Comparison of ENCODE assay signal across 8 mouse cellular contexts in the genomic region with DNA sequence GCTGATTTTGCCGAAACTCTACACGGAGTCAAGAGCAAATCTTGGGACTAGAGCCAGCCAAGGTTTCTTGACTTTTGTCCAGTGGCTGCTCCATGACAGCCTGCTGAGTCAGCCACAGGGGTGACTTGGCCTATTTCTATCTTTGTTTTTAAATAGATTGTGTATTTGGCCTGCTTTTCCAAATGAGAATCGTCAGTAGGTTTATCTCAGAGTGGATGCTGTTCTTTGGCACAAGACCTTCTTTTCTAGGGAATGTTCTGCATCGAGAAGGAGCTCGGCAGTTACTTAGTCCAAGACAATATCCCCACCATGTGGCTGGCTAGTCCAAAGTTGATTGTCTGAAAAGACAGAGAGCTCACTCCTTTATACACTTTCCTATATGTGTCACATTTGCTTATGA.
DNase-seq lines count a peak whose midpoint lies in the region; ATAC-seq and TF ChIP-seq lines count a peak whose summit lies in the region.

No protein-coding gene starts in this region.

- no peak for ATAC-seq in midbrain, postnatal 0 days (ENCODE audit: low FRiP score)
- ATAC-seq in midbrain, embryonic 15.5 days (replicated peaks): no peak
- ATAC-seq in heart, embryonic 14.5 days (ENCODE audit: insufficient number of reproducible peaks, insufficient read depth, low FRiP score, low read depth): peak; percentile 47; the same call in 1 of the 2 replicates

- no peaks in the 10 kb centered on the region for H3K36me3 ChIP-seq in midbrain, postnatal 0 days (ENCODE audit: insufficient read depth, low read length)
- no peaks in the 10 kb centered on the region for H3K36me3 ChIP-seq in midbrain, embryonic 15.5 days (replicated peaks)
- no peaks in the 10 kb centered on the region for H3K36me3 ChIP-seq in heart, embryonic 14.5 days (ENCODE audit: control insufficient read depth, insufficient read depth, low read length)

- H3K9me3 ChIP-seq in midbrain, postnatal 0 days (ENCODE audit: low read length): no peaks in the 10 kb centered on the region
- no peaks in the 10 kb centered on the region for H3K9me3 ChIP-seq in midbrain, embryonic 15.5 days
- no peaks in the 10 kb centered on the region for H3K9me3 ChIP-seq in heart, embryonic 14.5 days (ENCODE audit: control insufficient read depth, low read length)

- H3K4me1 ChIP-seq in midbrain, postnatal 0 days (ENCODE audit: insufficient read depth, low read length): no peaks in the 10 kb centered on the region
- H3K4me1 ChIP-seq in midbrain, embryonic 15.5 days: no peaks in the 10 kb centered on the region
- H3K4me1 ChIP-seq in heart, embryonic 14.5 days (ENCODE audit: control insufficient read depth in 2 of 2, insufficient read depth in 2 of 2, low read length in 2 of 2): peaks cover 3% of the 10 kb centered on the region in 2 experiments; a peak in 1 of 4 replicates

- no peak overlapping the region for H3K9ac ChIP-seq in midbrain, postnatal 0 days (replicated peaks; ENCODE audit: low read length, poor library complexity, severe bottlenecking)
- no peak overlapping the region for H3K9ac ChIP-seq in midbrain, embryonic 15.5 days
- no peak overlapping the region for H3K9ac ChIP-seq in heart, embryonic 14.5 days (ENCODE audit: low read length)

- 66% methylated on average over 5 of the region's 5 CpGs for WGBS in midbrain, postnatal 0 days
- 68% methylated on average over 5 of the region's 5 CpGs for WGBS in midbrain, embryonic 15.5 days
- WGBS in heart, embryonic 14.5 days: 29% methylated on average over 5 of the region's 5 CpGs

- peak; percentile 28 to 82 for DNase-seq in adrenal gland, adult (ENCODE audit: inconsistent age in 2 of 2, low spot score in 1 of 2)
- DNase-seq in adrenal gland, postnatal 4 days (ENCODE audit: low spot score in 2 of 2): no peak
- peak; percentile 68 for DNase-seq in midbrain, postnatal 0 days (ENCODE audit: low spot score)
- peak; percentile 20 to 41 for DNase-seq in lung, adult 18-20 months
- DNase-seq in gastrocnemius, adult 18-20 months (ENCODE audit: low spot score): no peak
- no peak for DNase-seq in B cell, adult 2 months

- no peak overlapping the region for H3K27ac ChIP-seq in midbrain, postnatal 0 days (ENCODE audit: low read depth, low read length)
- H3K27ac ChIP-seq in midbrain, embryonic 15.5 days: no peak overlapping the region
- H3K27ac ChIP-seq in heart, embryonic 14.5 days (replicated peaks in 1 of 2; ENCODE audit: control insufficient read depth in 1 of 2, insufficient read depth in 1 of 2, low read depth in 2 of 2, low read length in 2 of 2): no peak overlapping the region

- TF ChIP-seq CTCF in midbrain, postnatal 0 days (IDR thresholded peaks at IDR 0.05): peak; percentile 55

- no peak overlapping the region for H3K4me3 ChIP-seq in midbrain, postnatal 0 days (ENCODE audit: low read depth, low read length)
- H3K4me3 ChIP-seq in midbrain, embryonic 15.5 days: no peak overlapping the region
- H3K4me3 ChIP-seq in heart, embryonic 14.5 days (ENCODE audit: control insufficient read depth in 1 of 2, insufficient read depth in 1 of 2, low read depth in 1 of 2, low read length in 2 of 2): no peak overlapping the region

- H3K4me2 ChIP-seq in midbrain, postnatal 0 days (ENCODE audit: low read depth, low read length, poor library complexity, severe bottlenecking): no peak overlapping the region
- H3K4me2 ChIP-seq in midbrain, embryonic 15.5 days: no peak overlapping the region
- H3K4me2 ChIP-seq in heart, embryonic 14.5 days (ENCODE audit: low read length): no peak overlapping the region

- H3K27me3 ChIP-seq in midbrain, postnatal 0 days (ENCODE audit: insufficient read depth, low read length): no peaks in the 10 kb centered on the region
- no peaks in the 10 kb centered on the region for H3K27me3 ChIP-seq in midbrain, embryonic 15.5 days (replicated peaks)
- no peaks in the 10 kb centered on the region for H3K27me3 ChIP-seq in heart, embryonic 14.5 days (ENCODE audit: control insufficient read depth, insufficient read depth, low read length)

Comparison
In these comparisons a context has a peak if more than half of its experiments do, and no peak if none do; other contexts are left out.
1. DNase-seq: peak in adrenal gland, adult (2 of 2), midbrain, postnatal 0 days (single experiment) and lung, adult 18-20 months (2 of 2); none in adrenal gland, postnatal 4 days (0 of 2), gastrocnemius, adult 18-20 months (single experiment) and B cell, adult 2 months (0 of 2).